Mouse (Mus musculus): ENCODE data around the gene Ubqln1.
A peak's percentile ranks its signal among the peaks of the same experiment; 100 is the strongest.
"Not testable (repeated sequence)": the region's sequence is repeated elsewhere in the genome, so short reads cannot be mapped to it uniquely, and the experiment has no call there.

The Ubqln1 gene

DNA sequence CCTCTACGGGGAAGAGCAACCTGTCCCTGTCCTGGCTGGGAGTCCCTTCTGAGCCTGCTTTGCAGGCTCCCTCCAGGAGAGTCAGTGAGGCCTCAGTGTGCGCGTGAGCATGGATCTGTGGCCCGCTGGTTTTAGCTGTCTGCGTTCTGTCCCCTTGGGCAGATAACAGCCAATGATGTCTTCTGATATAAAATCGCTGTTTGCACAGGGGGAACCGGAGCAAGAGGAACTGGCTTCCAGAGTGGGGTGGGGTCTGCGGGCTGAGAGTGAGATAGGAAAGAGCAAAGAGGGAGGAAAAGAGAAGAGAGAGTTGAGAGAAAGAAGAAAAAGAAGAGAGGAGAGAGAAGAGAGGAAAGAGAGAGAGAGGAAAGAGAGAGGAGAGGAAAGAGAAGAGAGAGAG, 58.4 kb downstream of the Ubqln1 start:
- DNase-seq (ENCODE audit: inconsistent age in 2 of 2, low spot score in 1 of 2): no peak

DNA sequence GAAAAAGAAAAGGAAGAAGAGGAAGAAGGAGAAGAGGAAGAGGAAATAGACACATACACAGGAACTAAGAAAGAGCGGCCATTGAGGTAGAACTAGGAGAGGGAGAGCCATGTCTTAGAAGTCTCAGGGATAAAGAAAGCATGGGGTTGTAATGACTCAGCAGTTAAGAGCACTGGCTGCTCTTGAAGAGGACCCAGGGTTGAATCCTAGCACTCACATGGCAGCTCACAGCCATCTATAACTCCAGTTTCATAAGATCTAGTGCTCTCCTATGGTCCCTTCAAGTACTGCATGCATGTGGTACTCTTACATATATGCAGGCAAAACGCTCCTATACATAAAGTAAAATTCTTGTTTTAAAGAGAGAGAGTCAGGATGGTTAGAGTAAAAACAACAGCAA, 59.4 kb downstream of the Ubqln1 start:
- no peak for DNase-seq (ENCODE audit: inconsistent age in 2 of 2, low spot score in 1 of 2)

DNA sequence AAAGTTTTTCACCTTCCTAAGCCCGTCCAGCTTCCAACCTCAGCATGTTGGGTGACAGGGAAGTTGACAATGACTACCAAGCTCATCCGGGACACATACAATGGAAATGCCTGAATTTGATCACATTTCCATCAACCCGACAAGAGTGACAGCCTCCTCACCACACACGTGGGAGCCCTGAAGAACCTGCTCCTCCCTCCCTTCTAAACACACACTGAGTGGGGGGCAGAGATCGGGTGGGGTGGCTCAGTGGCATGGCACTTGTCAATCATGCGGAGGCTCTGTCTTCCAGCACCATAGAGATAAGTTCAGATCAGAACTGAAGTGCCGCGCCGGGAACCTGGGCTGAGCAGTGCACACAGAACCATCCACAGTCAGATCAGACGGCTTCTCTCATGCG, 65.0 kb downstream of the Ubqln1 start:
- DNase-seq (ENCODE audit: inconsistent age in 2 of 2, low spot score in 1 of 2): no peak

DNA sequence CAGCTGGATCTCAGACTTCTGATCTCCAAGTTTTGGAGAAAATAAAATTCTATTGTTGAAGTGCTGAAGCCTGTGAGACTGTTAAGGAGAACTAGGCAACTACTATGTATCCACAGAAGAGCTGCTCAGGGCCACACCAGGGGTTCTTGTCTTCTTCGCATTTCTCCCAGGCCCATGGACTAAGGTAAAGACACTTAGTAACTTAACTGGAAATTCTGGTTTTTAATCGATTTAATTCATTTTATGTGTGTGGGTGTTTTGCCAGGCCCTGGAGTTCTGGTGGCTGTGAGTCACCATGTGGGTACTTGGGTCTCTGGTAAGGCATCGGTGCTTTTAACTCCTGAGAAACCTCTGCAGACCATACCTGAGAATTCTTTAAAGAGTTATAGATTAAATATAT, 65.8 kb downstream of the Ubqln1 start:
- no peak for DNase-seq (ENCODE audit: inconsistent age in 2 of 2, low spot score in 1 of 2)

DNA sequence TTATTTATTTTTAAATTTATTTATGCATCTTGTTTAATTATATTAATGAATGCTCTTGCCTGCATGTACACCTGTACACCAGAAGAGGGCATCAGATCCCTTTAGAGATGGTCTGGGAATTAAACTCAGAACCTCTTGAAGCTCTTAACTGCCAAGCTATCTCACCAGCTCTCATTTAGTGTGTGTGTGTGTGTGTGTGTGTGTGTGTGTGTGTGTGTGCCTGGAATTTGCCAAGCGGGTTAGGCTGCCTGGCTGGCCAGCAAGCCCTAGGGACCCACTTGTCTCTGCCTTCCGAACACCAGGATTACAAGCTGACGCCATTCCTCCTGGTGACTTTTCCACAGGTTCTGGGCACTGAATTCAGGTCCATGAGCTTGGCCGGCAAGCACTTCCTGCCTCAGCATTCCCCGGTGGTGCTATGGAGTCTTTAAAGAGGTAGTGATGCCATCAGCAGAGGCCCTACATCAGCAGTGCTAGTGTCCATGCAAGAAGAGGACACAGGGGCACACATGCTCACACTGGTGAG, 66.4 kb downstream of the Ubqln1 start:
- DNase-seq (ENCODE audit: inconsistent age in 2 of 2, low spot score in 1 of 2): no peak

DNA sequence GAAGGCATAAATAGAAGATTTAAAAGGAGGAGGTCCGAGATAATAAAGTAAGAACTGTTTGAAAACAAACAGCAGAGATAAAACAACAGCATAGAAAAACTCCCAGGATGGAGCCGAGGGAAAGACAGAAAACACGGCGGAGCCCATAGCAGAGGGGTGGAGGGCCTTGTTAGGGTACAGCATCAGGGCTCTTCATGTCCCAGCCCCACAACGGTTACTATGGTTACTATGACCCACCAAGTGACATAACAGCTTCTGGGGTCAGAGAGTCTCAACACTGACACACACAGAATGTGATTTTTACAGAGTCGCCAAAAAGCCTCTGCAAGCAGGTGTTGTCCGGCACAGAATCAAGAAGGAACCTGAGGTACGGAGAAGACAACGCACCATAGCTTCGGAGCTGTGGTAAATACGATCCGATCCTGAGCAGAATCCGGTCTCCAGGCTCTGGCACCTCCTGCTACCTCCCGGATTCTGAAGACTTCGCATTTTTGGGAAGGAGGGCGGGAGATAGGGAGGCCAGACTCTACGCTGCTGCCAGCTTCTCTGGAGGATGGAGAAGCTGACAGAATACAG, 67.1 kb downstream of the Ubqln1 start:
- peak; percentile 32 to 75 for DNase-seq (ENCODE audit: inconsistent age in 2 of 2, low spot score in 1 of 2)

DNA sequence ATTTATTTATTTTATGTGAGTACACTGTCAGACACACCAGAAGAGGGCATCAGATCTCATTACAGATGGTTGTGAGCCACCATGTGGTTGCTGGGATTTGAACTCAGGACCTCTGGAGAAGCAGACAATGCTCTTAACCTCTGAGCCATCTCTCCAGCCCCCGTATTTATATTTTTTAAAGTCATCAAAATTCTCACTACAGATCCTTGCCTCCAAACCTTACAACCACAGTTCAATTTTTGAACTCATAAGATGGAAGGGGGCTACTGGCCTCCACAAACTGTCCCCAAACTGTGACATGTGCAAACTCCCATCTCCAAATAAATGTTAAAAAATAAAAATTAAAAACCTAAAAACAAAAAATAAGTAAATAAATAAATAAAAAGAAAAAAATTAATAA, 67.7 kb downstream of the Ubqln1 start:
- no peak for DNase-seq (ENCODE audit: inconsistent age in 2 of 2, low spot score in 1 of 2)

DNA sequence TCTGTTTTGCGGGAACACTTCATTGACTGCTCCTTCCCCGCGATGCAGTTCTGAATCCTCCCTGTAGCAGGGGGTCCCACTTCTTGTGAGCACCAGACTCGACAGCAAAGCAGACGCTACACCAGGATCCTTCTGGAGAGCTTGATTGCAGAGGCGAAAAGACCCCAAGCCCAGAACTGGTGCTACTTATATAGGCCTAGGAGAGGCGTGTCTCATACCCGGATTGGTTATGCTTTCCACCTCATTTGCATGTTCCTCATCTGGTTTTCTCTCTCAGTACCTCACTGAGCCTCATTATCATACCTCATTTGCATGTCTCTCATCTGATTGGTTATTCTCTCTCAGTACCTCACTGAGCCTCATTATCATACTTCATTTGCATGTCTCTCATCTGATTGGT, 68.8 kb downstream of the Ubqln1 start:
- not testable (repeated sequence) for DNase-seq (ENCODE audit: inconsistent age in 2 of 2, low spot score in 1 of 2)

DNA sequence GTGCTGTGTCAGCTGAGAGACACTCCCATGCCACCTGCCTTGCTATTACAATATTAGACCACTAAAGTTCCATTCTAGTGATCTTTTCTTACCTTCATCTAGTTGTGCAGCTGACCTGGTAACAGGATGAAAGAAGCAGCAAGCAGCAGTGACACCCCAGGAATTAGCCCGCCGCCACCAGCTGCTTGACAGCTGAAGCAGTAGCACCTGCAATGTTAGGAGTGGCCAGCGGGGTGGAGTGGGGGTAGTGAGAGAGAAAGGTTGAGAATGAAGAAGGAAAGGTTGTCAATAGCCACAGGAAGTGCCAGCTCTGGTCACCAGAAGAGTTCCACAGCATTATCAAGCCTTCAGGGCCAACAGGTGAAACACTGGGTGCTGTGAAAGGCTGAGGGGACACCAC, 83.8 kb downstream of the Ubqln1 start:
- no peak for DNase-seq (ENCODE audit: inconsistent age in 2 of 2, low spot score in 1 of 2)

DNA sequence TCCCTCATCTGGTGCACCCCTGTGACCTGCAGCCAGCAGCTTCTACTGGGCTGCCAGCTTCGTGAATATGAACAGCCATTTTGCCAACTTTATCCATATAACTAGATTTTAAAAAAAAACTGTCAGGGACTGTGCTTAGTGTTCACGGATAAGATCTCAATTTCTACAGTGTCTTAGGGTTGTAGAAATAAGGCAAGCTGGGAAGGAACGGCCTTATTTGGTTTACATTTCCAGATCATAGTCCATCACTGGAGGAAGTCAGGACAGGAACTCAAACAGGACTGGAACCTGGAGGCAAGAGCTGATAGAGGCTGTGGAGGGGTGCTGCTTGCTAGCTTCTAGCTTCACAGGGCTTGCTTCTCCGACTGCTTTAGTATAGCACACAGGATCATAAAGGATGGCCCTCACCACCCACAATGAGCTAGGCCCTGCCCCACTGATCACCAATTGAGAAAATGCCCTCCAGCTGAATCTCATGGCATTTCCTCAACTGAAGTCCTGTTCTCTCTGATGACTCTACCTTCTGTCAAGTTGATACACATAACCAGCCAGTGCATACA, 85.7 kb downstream of the Ubqln1 start:
- DNase-seq (ENCODE audit: inconsistent age in 2 of 2, low spot score in 1 of 2): no peak

DNA sequence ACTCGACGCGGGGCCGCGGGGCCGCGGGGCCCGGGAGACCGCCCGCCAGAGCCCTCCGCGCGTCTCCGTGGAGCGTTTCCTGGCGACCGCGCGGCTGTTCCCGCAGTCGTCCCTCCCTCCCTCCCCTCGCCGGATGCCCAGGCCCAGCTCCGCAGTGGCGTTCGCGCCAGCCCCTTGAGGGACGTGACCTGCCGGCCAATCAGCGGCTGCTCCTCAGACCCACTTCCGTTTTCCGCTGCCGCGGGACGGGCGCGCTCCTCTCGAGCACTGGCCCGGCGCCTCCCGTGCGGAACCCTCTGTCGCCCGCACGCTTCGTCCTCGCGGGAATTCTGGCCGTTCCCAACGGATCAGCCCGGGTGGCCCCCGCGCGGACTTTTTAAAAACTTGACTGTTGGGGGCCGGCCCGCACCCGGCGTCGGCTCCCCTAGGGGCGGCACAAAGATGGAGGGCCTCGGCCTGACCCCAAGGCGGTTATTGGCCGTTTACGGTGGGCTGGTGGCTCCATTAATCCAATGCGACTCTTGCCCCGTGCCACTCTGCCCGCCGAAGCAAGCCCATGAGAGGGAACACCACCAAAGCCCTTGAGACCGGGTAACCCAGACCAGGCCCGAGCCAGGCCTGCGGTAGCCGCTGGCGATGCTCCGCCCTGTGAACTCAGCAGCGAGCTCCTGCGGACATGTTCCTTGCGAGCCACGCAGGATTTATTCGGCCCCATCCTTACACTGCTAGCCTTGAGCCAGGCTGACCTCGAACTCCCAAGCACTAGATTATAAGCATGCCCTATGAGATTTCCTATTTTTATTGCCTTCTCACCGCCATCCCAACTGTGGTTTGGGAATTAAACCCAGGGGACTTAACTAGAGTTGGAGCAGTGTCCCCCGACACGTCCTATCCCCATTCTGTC, 86.4 kb downstream of the Ubqln1 start:
- peak; percentile 97 to 98 for DNase-seq (ENCODE audit: inconsistent age in 2 of 2, low spot score in 1 of 2)

DNA sequence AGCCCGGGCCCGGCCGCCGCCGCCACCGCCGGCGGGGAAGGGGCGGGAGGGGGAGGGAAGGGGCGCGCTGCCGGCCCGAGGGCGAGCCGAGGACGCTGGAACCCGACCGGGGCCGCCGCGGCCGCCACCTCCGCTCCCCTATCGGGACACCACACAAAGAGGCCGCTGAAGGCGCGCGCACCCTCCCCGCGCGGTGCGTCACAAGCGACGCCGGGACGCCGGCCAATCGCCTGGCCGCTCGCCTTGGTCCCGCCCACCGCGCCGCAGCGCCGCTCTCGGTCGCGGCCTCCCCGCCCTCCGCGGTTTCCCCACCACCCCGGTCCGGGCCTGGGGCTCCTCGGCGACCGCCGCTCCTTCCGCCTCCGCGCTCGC, 87.1 kb downstream of the Ubqln1 start, which contains the start of gene Hnrnpa0:
TSS of gene Hnrnpa0 (minus strand) at position 161 of the 372 bp plus-strand sequence.
- DNase-seq (ENCODE audit: inconsistent age in 2 of 2, low spot score in 1 of 2): peak; percentile 96 to 99

DNA sequence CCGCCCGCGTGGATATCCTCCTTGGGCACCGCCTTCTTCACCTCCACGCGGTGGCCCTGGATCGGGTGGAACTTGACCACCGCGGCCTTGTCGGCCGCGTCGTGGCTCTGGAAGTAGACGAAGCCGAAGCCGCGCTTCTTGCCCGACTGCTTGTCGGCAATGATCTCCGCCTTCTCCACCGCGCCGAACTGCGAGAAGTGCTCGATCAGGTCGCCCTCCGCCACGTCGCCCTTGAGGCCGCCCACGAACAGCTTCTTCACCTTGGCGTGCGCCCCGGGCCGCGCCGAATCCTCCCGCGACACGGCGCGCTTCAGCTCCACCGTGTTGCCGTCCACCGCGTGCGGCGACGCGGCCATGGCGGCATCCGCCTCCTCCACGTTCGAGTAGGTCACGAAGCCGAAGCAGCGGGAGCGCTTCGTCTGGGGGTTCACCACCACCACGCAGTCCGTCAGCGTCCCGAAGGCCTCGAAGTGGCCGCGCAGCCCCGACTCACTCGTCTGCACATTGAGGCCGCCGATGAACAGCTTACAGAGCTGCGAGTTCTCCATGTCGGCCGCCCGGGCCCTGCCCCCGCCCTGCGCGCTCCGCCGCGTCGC, 87.6 kb downstream of the Ubqln1 start:
- DNase-seq (ENCODE audit: inconsistent age in 2 of 2, low spot score in 1 of 2): peak in 1 of 2 experiments; percentile 95

DNA sequence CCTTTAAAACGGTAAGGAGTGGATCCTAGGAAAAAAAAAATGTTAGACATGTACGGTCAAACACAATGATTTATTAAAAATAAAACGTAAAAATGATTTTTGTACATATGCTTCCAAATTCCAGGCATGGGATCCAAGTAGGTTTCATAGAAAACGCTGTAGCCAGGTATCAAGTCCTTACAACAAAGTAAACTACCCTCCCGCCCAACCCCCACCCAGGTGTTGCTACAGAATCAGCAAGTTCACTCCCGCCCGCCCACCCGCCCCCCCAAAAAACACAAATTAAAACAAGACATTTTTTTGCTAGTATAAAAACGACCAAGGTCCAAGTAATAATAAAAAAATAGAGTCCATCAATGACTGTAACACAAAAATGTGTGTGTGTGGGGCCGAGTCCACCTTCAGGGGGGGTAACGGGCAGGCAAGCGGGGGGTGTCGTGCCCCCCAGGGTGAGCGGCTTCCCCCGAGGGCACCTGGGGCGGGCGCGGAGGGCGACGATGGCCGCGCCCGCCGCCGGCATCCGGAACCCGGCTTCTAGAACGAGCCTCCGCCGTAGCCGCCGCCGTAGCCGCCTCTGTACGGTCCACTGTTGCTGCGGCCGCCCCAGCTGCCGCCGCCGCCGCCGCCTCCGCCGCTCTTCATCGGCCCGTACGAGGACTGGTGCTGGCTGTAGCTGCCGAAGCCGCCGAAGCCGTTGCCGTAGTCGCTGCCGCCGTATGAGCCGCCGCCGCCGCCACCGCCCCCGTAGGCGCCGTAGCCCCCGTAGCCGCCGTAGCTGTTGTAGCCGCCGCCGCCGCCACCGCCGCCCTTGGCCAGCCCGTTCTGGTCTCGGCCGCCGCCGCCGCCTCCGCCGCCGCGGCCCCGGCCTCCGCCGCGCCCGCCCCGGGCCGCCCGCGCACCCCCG, 88.3 kb downstream of the Ubqln1 start:
- no peak for DNase-seq (ENCODE audit: inconsistent age in 2 of 2, low spot score in 1 of 2)
